Mouse (Mus musculus): ENCODE results near the gene 2700097O09Rik. TPM values are rescaled to one million over a fixed set of nuclear protein-coding genes. Genes with fewer than 3 reads are reported as not detected.
A peak's percentile ranks its signal among the peaks of the same experiment; 100 is the strongest.
"Not testable (repeated sequence)": the region's sequence is repeated elsewhere in the genome, so short reads cannot be mapped to it uniquely, and the experiment has no call there.

The 2700097O09Rik gene
- 24.8 and 27.1 TPM in 2 replicates for polyA plus RNA-seq (2012; rRNA removed)

DNA sequence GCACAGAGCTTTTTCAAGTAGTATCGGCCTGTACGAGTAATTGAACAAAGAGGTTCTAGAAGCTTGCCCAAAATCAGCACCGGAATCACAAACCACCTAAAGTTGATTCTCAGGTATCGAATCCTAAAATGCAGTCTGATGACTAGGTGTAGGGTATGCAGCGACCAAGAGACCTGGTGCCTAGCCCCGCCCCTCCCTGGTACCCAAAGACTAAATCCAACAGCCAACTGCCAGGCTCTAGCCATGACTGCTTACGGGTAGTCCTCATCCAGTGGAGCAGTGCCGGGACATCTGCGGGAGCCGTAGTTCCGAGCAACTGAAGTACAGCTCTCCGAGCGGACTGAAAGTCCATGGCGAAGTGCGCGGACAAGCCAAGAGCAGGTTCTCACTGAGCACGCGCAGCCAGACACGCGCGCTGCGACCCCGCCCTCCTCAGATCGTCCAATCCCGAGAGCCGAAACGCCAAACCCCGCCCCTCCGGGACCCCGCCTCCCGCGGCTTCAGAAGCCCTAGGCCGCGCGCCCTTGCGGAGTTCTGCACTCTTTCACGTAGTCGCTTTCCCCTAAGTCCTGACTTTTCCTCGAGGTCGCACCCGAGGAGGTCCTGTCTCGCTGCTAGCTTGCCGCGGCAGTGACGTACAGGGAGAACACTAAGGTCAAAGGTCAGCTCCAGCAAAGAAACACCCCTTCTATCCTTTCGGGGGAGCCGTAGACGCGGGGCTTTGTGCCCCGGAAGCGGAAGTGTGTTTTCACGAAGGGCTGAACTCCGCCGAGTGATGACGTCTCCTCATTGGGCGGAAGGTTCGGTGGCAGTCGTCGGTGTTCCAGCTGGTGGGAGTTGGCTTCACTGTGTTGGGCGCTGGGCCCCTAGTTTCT, at the start of gene 2700097O09Rik, which contains the start of gene Srp54a:
2700097O09Rik (minus strand) TSS at position 385 of the 875 bp plus-strand sequence.
Srp54a (plus strand) TSS at position 537 of the 875 bp plus-strand sequence.
- H3K4me3 ChIP-seq (replicated peaks; ENCODE audit: insufficient read depth, low read depth, low read length): peak within 1 kb of the TSS; percentile 56
- peak within 1 kb of the TSS; percentile 81; the same call in 1 of the 2 replicates for H3K27ac ChIP-seq (ENCODE audit: insufficient read depth, low read length)
- peak; percentile 94 to 95 for DNase-seq
- under 1% methylated on average over 60 of the region's 60 CpGs for WGBS
- not testable (repeated sequence) for H3K27me3 ChIP-seq (ENCODE audit: control insufficient read depth, insufficient read depth, low read length); H3K4me1 ChIP-seq (ENCODE audit: control insufficient read depth, insufficient read depth, low read length)
- peak; percentile 52; the same call in 1 of the 2 replicates for TF ChIP-seq POLR2A (IDR thresholded peaks at IDR 0.05; ENCODE audit: borderline replicate concordance, insufficient read depth, low read length)

DNA sequence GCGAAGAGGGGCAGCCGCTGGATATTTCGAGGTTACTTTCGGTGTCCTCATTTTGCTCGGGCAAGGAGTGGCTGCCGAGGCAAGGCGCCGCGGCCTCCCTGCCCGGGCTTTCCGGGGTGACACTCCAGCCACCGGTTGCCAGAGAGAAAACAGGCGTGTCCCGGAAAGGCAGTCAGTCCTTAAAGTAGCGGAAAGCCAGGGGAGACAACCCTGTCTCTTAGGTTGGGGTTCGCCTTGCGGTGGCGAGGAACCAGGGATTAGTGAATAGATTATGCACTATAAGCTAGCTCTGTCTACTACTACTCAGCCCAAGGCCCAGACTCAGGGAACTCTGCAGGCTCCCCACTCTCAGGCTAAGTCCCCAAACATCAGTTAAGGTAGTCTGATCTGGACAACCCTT, 44.8 kb upstream of the 2700097O09Rik start:
- WGBS: no CpG with 5 or more reads among the region's 18 CpGs
- H3K27me3 ChIP-seq (ENCODE audit: control insufficient read depth, insufficient read depth, low read length); H3K4me3 ChIP-seq (replicated peaks; ENCODE audit: insufficient read depth, low read depth, low read length); H3K27ac ChIP-seq (ENCODE audit: insufficient read depth, low read length); H3K4me1 ChIP-seq (ENCODE audit: control insufficient read depth, insufficient read depth, low read length); DNase-seq: not testable (repeated sequence)

DNA sequence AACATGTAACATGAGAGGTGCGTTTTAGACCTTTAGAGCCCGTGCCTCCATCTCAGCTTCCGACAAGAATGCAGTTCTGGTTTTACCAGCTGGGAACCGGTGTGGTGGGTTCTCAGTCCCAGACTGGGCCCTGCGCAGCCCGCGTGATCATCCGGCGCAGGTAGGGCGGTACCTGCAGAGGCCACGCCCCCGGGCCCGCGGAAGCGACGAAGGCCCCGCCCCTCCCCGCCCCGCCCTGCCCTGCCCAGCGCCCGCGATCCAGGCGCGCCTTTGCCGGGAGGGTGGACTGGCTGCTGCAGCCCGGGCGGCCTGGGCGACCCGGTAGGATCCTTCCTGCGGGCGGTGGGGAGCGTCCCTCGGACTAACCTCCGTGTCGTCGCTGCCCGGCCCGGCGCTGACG, 44.3 kb upstream of the 2700097O09Rik start, which contains the start of gene Fam177a:
Fam177a (plus strand) TSS at position 228 of the 400 bp plus-strand sequence.
- not testable (repeated sequence) for H3K27me3 ChIP-seq (ENCODE audit: control insufficient read depth, insufficient read depth, low read length); H3K4me3 ChIP-seq (replicated peaks; ENCODE audit: insufficient read depth, low read depth, low read length); DNase-seq; H3K4me1 ChIP-seq (ENCODE audit: control insufficient read depth, insufficient read depth, low read length); H3K27ac ChIP-seq (ENCODE audit: insufficient read depth, low read length)
- WGBS: no CpG with 5 or more reads among the region's 40 CpGs

DNA sequence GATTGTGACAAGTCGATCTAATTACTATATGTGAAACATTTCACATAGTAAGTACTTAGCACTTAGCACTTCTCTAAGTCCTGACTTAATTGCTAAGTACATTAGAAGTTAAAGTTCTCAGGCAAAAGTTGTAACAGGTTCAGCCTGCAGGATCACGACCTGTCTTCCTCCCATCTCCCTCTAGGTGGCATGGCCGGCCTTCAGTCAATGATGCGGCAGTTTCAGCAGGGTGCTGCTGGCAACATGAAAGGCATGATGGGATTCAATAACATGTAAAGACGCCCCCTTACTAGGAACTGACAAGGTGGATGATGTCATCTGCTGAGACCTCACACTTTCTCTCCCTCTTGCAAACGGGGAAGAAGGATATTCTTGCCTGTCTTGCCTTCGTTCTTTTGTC, 32.7 kb upstream of the 2700097O09Rik start:
- no CpG with 5 or more reads among the region's 7 CpGs for WGBS
- H3K4me1 ChIP-seq (ENCODE audit: control insufficient read depth, insufficient read depth, low read length); DNase-seq; H3K4me3 ChIP-seq (replicated peaks; ENCODE audit: insufficient read depth, low read depth, low read length); H3K27me3 ChIP-seq (ENCODE audit: control insufficient read depth, insufficient read depth, low read length); H3K27ac ChIP-seq (ENCODE audit: insufficient read depth, low read length): not testable (repeated sequence)

DNA sequence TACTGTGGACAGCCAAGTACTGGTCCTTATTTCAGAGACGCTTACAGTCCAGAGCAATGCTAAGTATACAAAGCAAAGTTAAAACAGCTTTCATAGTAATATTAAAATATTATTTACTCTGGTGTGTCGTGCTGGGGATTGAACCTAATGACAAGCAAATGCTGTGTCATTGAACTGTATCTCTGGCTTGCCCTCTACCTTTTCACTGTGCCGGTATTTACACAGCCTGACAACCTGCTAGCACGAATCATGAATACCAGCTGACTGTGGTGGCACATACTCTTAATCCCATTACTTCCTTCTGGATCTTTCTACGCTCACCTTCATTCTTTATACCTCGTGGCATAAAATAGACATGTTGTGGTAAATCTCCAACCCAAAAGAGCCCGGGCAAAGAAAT, 12.2 kb upstream of the 2700097O09Rik start:
- H3K27ac ChIP-seq (ENCODE audit: insufficient read depth, low read length); H3K4me1 ChIP-seq (ENCODE audit: control insufficient read depth, insufficient read depth, low read length); H3K4me3 ChIP-seq (replicated peaks; ENCODE audit: insufficient read depth, low read depth, low read length); DNase-seq; H3K27me3 ChIP-seq (ENCODE audit: control insufficient read depth, insufficient read depth, low read length): not testable (repeated sequence)
- 89% methylated on average over 2 of the region's 7 CpGs for WGBS

DNA sequence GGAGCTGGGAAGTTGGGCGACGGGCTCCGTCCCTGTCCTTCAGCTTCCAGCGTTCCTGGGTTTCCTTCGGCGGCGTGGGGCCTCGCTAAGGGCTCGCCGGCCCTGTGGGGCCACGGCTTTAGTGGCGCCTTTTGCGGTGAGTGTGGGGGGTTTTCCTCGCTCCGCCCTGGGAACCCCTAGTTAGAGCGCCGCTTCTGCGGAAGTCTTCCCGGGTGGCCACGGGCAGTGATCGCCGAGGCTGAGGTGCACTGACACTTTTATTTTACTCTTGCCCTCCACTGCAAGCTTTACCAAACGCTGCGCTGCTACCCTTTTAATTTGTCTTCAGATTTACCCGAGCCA, 662 bp upstream of the 2700097O09Rik start:
- not testable (repeated sequence) for H3K4me1 ChIP-seq (ENCODE audit: control insufficient read depth, insufficient read depth, low read length); H3K27me3 ChIP-seq (ENCODE audit: control insufficient read depth, insufficient read depth, low read length); H3K27ac ChIP-seq (ENCODE audit: insufficient read depth, low read length); DNase-seq
- peak overlapping the region; percentile 48 for H3K4me3 ChIP-seq (replicated peaks; ENCODE audit: insufficient read depth, low read depth, low read length)
- WGBS: under 1% methylated on average over 25 of the region's 25 CpGs

DNA sequence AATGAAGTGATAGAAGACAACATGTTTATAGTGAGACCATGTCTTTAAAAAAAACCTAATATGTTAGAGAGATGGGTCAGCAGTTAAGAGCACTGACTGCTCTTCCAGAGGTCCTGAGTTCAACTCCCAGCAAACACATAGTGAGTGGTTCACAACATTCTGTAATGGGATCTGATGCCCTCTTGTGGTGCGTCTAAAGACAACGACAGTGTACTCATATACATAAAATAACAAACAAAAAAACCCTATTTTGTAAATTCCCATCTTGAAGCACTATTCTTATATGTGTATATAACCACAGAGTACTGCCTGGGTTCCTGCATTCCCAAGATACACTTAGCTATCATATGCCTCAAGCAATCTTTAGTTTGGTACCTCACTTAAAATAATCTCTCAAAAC, 1.2 kb downstream of the 2700097O09Rik start:
- DNase-seq; H3K4me3 ChIP-seq (replicated peaks; ENCODE audit: insufficient read depth, low read depth, low read length); H3K27ac ChIP-seq (ENCODE audit: insufficient read depth, low read length); H3K27me3 ChIP-seq (ENCODE audit: control insufficient read depth, insufficient read depth, low read length); H3K4me1 ChIP-seq (ENCODE audit: control insufficient read depth, insufficient read depth, low read length): not testable (repeated sequence)
- WGBS: 36% methylated on average over 2 of the region's 2 CpGs

DNA sequence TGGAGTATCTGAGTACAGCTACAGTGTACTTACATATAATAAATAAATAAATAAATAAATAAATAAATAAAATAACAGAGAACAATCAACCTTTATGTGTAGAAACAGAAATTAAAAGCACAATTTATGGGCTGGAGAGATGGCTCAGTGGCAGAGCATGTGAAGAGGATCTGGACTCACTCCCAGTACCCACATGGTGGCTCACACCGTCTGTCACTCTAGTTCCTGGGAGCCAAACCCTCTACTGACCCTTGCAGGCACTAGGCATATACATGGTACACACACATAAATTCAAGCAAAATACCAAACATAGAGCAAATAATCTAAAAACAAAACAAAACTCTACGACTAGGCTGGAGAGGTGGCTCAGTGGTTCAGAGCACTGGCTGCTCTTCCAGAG, 4.6 kb downstream of the 2700097O09Rik start:
- no peaks in the 10 kb centered on the region for H3K4me1 ChIP-seq (ENCODE audit: control insufficient read depth, insufficient read depth, low read length)
- WGBS: 46% methylated on average over 2 of the region's 2 CpGs
- H3K27me3 ChIP-seq (ENCODE audit: control insufficient read depth, insufficient read depth, low read length): no peaks in the 10 kb centered on the region
- DNase-seq: peak; percentile 69 to 82
- TF ChIP-seq POLR2A (IDR thresholded peaks at IDR 0.05; ENCODE audit: borderline replicate concordance, insufficient read depth, low read length) (no peak), CTCF (IDR thresholded peaks at IDR 0.05; ENCODE audit: borderline replicate concordance, insufficient read depth, low read depth, low read length) (no peak)
- no peak overlapping the region for H3K4me3 ChIP-seq (replicated peaks; ENCODE audit: insufficient read depth, low read depth, low read length)
- no peak overlapping the region for H3K27ac ChIP-seq (ENCODE audit: insufficient read depth, low read length)

DNA sequence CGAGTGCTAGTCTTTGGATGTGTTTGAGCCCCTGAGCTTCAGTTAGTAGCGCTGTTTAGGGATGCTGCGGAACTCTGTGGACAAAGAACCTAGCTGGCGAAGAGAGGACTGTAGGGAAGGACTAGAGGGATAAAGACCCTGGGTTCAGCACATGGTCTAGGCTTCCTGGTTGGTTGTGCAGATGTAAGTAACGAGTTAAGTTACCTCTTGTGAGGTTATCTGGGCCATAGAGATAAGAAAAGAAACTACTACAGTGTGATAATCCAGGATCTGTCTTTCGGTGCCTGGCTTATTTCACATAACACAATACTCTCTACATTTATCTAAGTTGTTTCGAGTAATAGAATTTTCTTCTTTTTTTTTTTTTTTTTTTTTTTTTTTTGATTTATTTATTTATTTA, 6.2 kb downstream of the 2700097O09Rik start:
- no peak overlapping the region for H3K27ac ChIP-seq (ENCODE audit: insufficient read depth, low read length)
- 93% methylated on average over 7 of the region's 7 CpGs for WGBS
- TF ChIP-seq CTCF (IDR thresholded peaks at IDR 0.05; ENCODE audit: borderline replicate concordance, insufficient read depth, low read depth, low read length) (no peak), POLR2A (IDR thresholded peaks at IDR 0.05; ENCODE audit: borderline replicate concordance, insufficient read depth, low read length) (no peak)
- no peaks in the 10 kb centered on the region for H3K27me3 ChIP-seq (ENCODE audit: control insufficient read depth, insufficient read depth, low read length)
- H3K4me1 ChIP-seq (ENCODE audit: control insufficient read depth, insufficient read depth, low read length): no peaks in the 10 kb centered on the region
- no peak overlapping the region for H3K4me3 ChIP-seq (replicated peaks; ENCODE audit: insufficient read depth, low read depth, low read length)
- no peak for DNase-seq
